Mouse (Mus musculus) CD4-positive, CD25-positive, alpha-beta regulatory T cell, adult 4 months (primary cell): Measurements from ENCODE around the gene Accs. TPM values are rescaled to one million over a fixed set of nuclear protein-coding genes. Genes with fewer than 3 reads are reported as not detected.

ENCODE experiments used
- ATAC-seq: one replicate; pipeline ENCODE4 v1.8.0; 2017
- polyA plus RNA-seq, 2 experiments: library from polyadenylated mRNA; unstranded; fragments of 100-300 nt; shearing (Covaris generic); gene quantifications; one replicate each; pipeline ENCODE4 v1.2.1; 2017

The Accs gene
- polyA plus RNA-seq, 2 experiments from 2014 or later = 11.7 to 21.4 TPM

- no peak for ATAC-seq
Measured at GRCm38 (mm10) chr2:93791516-93792499, 57.9 kb downstream of the Accs start.

GRCm38 (mm10) chr2:93790798-93791345, 58.9 kb downstream of the Accs start:
- no peak for ATAC-seq

GRCm38 (mm10) chr2:93788557-93788956, 61.2 kb downstream of the Accs start:
- no peak for ATAC-seq

GRCm38 (mm10) chr2:93786175-93786574, 63.6 kb downstream of the Accs start:
- peak; percentile 60 for ATAC-seq

- ATAC-seq = no peak
Measured at GRCm38 (mm10) chr2:93785432-93785798, 64.3 kb downstream of the Accs start.

GRCm38 (mm10) chr2:93784721-93785431, 64.9 kb downstream of the Accs start:
- ATAC-seq = no peak

- ATAC-seq = no peak
Measured at GRCm38 (mm10) chr2:93783926-93784539, 65.7 kb downstream of the Accs start.

Other genes with a start within 250 kb of the Accs start
- gene Alx4, start 207.6 kb downstream of the Accs start, polyA plus RNA-seq = not detected
- 10 to 100 TPM; 16.0 to 18.3 TPM for gene Ext2, start 27.4 kb downstream of the Accs start, polyA plus RNA-seq
- gene Accsl, start 19.2 kb upstream of the Accs start, polyA plus RNA-seq = not detected
- not detected for gene Gm13889, start 107.3 kb upstream of the Accs start, polyA plus RNA-seq
- gene Gm27027, start 146.4 kb upstream of the Accs start, polyA plus RNA-seq = not detected
- 10 to 100 TPM; 55.1 to 70.7 TPM for gene Alkbh3, start 160.9 kb upstream of the Accs start, polyA plus RNA-seq